Mouse (Mus musculus) neural tube, embryonic 15.5 days (tissue): ENCODE data around the gene Gm20388. TPM values are rescaled to one million over a fixed set of nuclear protein-coding genes. Genes with fewer than 3 reads are reported as not detected.

Source experiments
- ATAC-seq: fragments of 200-750 bp; cut with Nextera tagmentation; 2 replicates; pipeline ENCODE4 v1.8.0; 2017; ENCODE audit warnings: mild to moderate bottlenecking, moderate TSS enrichment, moderate library complexity; ENCODE audit not compliant: low FRiP score
- H3K27ac ChIP-seq: fragments of 300-500 bp; sonication (generic); replicated peaks from 2 replicates; pipeline ENCODE4 v1.5.1; 2015; ENCODE audit warnings: mild to moderate bottlenecking, inconsistent platforms
- H3K27me3 ChIP-seq: fragments of 300-500 bp; sonication (generic); replicated peaks from 2 replicates; pipeline ENCODE4 v1.6.1; 2015; ENCODE audit warnings: inconsistent platforms
- H3K36me3 ChIP-seq: fragments of 300-500 bp; sonication (generic); 2 replicates; pipeline ENCODE4 v1.6.1; 2015; ENCODE audit warnings: inconsistent platforms
- H3K4me1 ChIP-seq: fragments of 300-500 bp; sonication (generic); 2 replicates; pipeline ENCODE4 v1.6.1; 2015; ENCODE audit warnings: inconsistent platforms
- H3K4me2 ChIP-seq: fragments of 300-500 bp; sonication (generic); 2 replicates; pipeline ENCODE4 v1.6.1; 2015; ENCODE audit warnings: inconsistent platforms, mild to moderate bottlenecking, moderate library complexity
- H3K4me3 ChIP-seq: fragments of 300-500 bp; sonication (generic); replicated peaks from 2 replicates; pipeline ENCODE4 v1.5.1; 2015; ENCODE audit warnings: mild to moderate bottlenecking, inconsistent platforms
- H3K9ac ChIP-seq: fragments of 300-500 bp; sonication (generic); replicated peaks from 2 replicates; pipeline ENCODE4 v1.6.1; 2015; ENCODE audit warnings: mild to moderate bottlenecking, inconsistent platforms
- H3K9me3 ChIP-seq: fragments of 300-500 bp; sonication (generic); replicated peaks from 2 replicates; pipeline ENCODE4 v1.6.1; 2016; ENCODE audit warnings: inconsistent platforms
- WGBS: fragments of 180-500 bp; shearing (Covaris S2); methylation state at CpG from one replicate; pipeline ENCODE4 v1.1.7; 2015; ENCODE audit warnings: mixed read lengths; 5-methylcytosine and 5-hydroxymethylcytosine counted together
- polyA plus RNA-seq: library from polyadenylated mRNA; unstranded; fragments of >200 nt; fragmentation: Nextera tagmentation; extraction: Ambion mirVana; gene quantifications from 2 replicates; pipeline ENCODE4 v1.2.1, GENCODE M21; 2015

Gm20388 gene
- polyA plus RNA-seq, 1 experiment from 2014 or later: not detected

GRCm38 (mm10) chr8:122576648-122577022 is 2666.0 kb downstream of the Gm20388 start, which contains the start of gene Aprt:
Gene Aprt, minus strand, starts transcription at chr8:122576909.
- ATAC-seq: peak; percentile 93
- Histone ChIP-seq H3K4me1 (peaks cover 32% of the 10 kb centered on the region), H3K4me2 (peak within 1 kb of the TSS; percentile 72), H3K27ac (peak within 1 kb of the TSS; percentile 81), H3K27me3 (no peaks in the 10 kb centered on the region), H3K9me3 (no peaks in the 10 kb centered on the region), H3K36me3 (peaks cover 10% of the 10 kb centered on the region; the same call in 1 of the 2 replicates), H3K4me3 (peak within 1 kb of the TSS; percentile 60), H3K9ac (peak within 1 kb of the TSS; percentile 81)
- under 1% methylated on average over 39 of the region's 39 CpGs for WGBS

GRCm38 (mm10) chr8:122577116-122577515 is 2666.5 kb downstream of the Gm20388 start:
- Histone ChIP-seq H3K4me1 (peaks cover 32% of the 10 kb centered on the region), H3K4me3 (peak overlapping the region; percentile 60), H3K9ac (peak overlapping the region; percentile 81), H3K36me3 (peaks cover 6% of the 10 kb centered on the region; the same call in 1 of the 2 replicates), H3K27ac (peak overlapping the region; percentile 81), H3K4me2 (peak overlapping the region; percentile 72), H3K9me3 (no peaks in the 10 kb centered on the region), H3K27me3 (no peaks in the 10 kb centered on the region)
- WGBS: 44% methylated on average over 10 of the region's 10 CpGs
- ATAC-seq: peak; percentile 37; the same call in 1 of the 2 replicates

- Histone ChIP-seq H3K9ac (no peak overlapping the region), H3K4me3 (no peak overlapping the region), H3K36me3 (no peaks in the 10 kb centered on the region), H3K27me3 (0 out of 2 replicates have a peak, but pooled peaks cover 2% of the 10 kb centered on the region), H3K4me1 (peaks cover 32% of the 10 kb centered on the region), H3K9me3 (no peaks in the 10 kb centered on the region), H3K27ac (no peak overlapping the region), H3K4me2 (no peak overlapping the region)
- 27% methylated on average over 7 of the region's 7 CpGs for WGBS
- ATAC-seq: no peak
Observed at GRCm38 (mm10) chr8:122579196-122579595, 2668.6 kb downstream of the Gm20388 start.

- Histone ChIP-seq H3K27me3 (0 out of 2 replicates have a peak, but pooled peaks cover 2% of the 10 kb centered on the region), H3K36me3 (no peaks in the 10 kb centered on the region), H3K9me3 (no peaks in the 10 kb centered on the region), H3K4me1 (peaks cover 21% of the 10 kb centered on the region), H3K4me3 (no peak overlapping the region), H3K9ac (no peak overlapping the region), H3K4me2 (no peak overlapping the region), H3K27ac (no peak overlapping the region)
- no peak for ATAC-seq
- WGBS: 67% methylated on average over 13 of the region's 15 CpGs
Observed at GRCm38 (mm10) chr8:122580926-122581325, 2670.3 kb downstream of the Gm20388 start.

- Histone ChIP-seq H3K4me2 (no peak overlapping the region), H3K27me3 (0 out of 2 replicates have a peak, but pooled peaks cover 2% of the 10 kb centered on the region), H3K9me3 (no peaks in the 10 kb centered on the region), H3K27ac (no peak overlapping the region), H3K4me3 (no peak overlapping the region), H3K9ac (no peak overlapping the region), H3K36me3 (no peaks in the 10 kb centered on the region), H3K4me1 (peaks cover 10% of the 10 kb centered on the region; the same call in 1 of the 2 replicates)
- WGBS: 83% methylated on average over 9 of the region's 9 CpGs
- no peak for ATAC-seq
Observed at GRCm38 (mm10) chr8:122584981-122585380, 2674.3 kb downstream of the Gm20388 start.

GRCm38 (mm10) chr8:122585411-122585891 is 2674.8 kb downstream of the Gm20388 start:
- Histone ChIP-seq H3K4me1 (peaks cover 10% of the 10 kb centered on the region; the same call in 1 of the 2 replicates), H3K4me3 (no peak overlapping the region), H3K27me3 (0 out of 2 replicates have a peak, but pooled peaks cover 2% of the 10 kb centered on the region), H3K9me3 (no peaks in the 10 kb centered on the region), H3K9ac (no peak overlapping the region), H3K4me2 (no peak overlapping the region), H3K36me3 (no peaks in the 10 kb centered on the region), H3K27ac (no peak overlapping the region)
- 73% methylated on average over 14 of the region's 14 CpGs for WGBS
- ATAC-seq: no peak

GRCm38 (mm10) chr8:122586171-122586570 is 2675.5 kb downstream of the Gm20388 start:
- Histone ChIP-seq H3K9ac (no peak overlapping the region), H3K27me3 (0 out of 2 replicates have a peak, but pooled peaks cover 2% of the 10 kb centered on the region), H3K9me3 (no peaks in the 10 kb centered on the region), H3K27ac (no peak overlapping the region), H3K4me2 (no peak overlapping the region), H3K4me1 (peaks cover 10% of the 10 kb centered on the region; the same call in 1 of the 2 replicates), H3K4me3 (no peak overlapping the region), H3K36me3 (no peaks in the 10 kb centered on the region)
- 28% methylated on average over 7 of the region's 7 CpGs for WGBS
- no peak for ATAC-seq

GRCm38 (mm10) chr8:122586749-122587148 is 2676.1 kb downstream of the Gm20388 start:
- no peaks in the 10 kb centered on the region for H3K36me3 ChIP-seq
- no peak overlapping the region for H3K4me3 ChIP-seq
- H3K9me3 ChIP-seq: no peaks in the 10 kb centered on the region
- H3K27ac ChIP-seq: no peak overlapping the region
- no peak overlapping the region for H3K9ac ChIP-seq
- H3K4me2 ChIP-seq: no peak overlapping the region
- ATAC-seq: no peak
- WGBS: 82% methylated on average over 10 of the region's 10 CpGs
- peaks cover 10% of the 10 kb centered on the region; the same call in 1 of the 2 replicates for H3K4me1 ChIP-seq
- H3K27me3 ChIP-seq: 0 out of 2 replicates have a peak, but pooled peaks cover 2% of the 10 kb centered on the region

- Histone ChIP-seq H3K27ac (no peak overlapping the region), H3K36me3 (no peaks in the 10 kb centered on the region), H3K4me3 (no peak overlapping the region), H3K4me2 (no peak overlapping the region), H3K9ac (no peak overlapping the region), H3K27me3 (no peaks in the 10 kb centered on the region), H3K9me3 (no peaks in the 10 kb centered on the region), H3K4me1 (peaks cover 9% of the 10 kb centered on the region; the same call in 1 of the 2 replicates)
- no peak for ATAC-seq
- WGBS: 53% methylated on average over 12 of the region's 12 CpGs
Observed at GRCm38 (mm10) chr8:122593240-122593639, 2682.6 kb downstream of the Gm20388 start.

- no peak overlapping the region for H3K4me3 ChIP-seq
- H3K27ac ChIP-seq: no peak overlapping the region
- H3K27me3 ChIP-seq: no peaks in the 10 kb centered on the region
- 0 out of 2 replicates have a peak overlapping the region, but pooled peaks have one; percentile 2 for H3K9ac ChIP-seq
- 61% methylated on average over 19 of the region's 19 CpGs for WGBS
- no peak overlapping the region for H3K4me2 ChIP-seq
- no peaks in the 10 kb centered on the region for H3K9me3 ChIP-seq
- no peak for ATAC-seq
- no peaks in the 10 kb centered on the region for H3K36me3 ChIP-seq
- peaks cover 9% of the 10 kb centered on the region; the same call in 1 of the 2 replicates for H3K4me1 ChIP-seq
Observed at GRCm38 (mm10) chr8:122593783-122594507, 2683.3 kb downstream of the Gm20388 start.

- 59% methylated on average over 4 of the region's 4 CpGs for WGBS
- Histone ChIP-seq H3K9me3 (no peaks in the 10 kb centered on the region), H3K4me3 (no peak overlapping the region), H3K4me2 (no peak overlapping the region), H3K9ac (no peak overlapping the region), H3K4me1 (peaks cover 9% of the 10 kb centered on the region; the same call in 1 of the 2 replicates), H3K27ac (no peak overlapping the region), H3K27me3 (no peaks in the 10 kb centered on the region), H3K36me3 (no peaks in the 10 kb centered on the region)
- no peak for ATAC-seq
Observed at GRCm38 (mm10) chr8:122596031-122596430, 2685.4 kb downstream of the Gm20388 start.

GRCm38 (mm10) chr8:122600666-122601065 is 2690.0 kb downstream of the Gm20388 start:
- 85% methylated on average over 9 of the region's 9 CpGs for WGBS
- ATAC-seq: no peak

More at GRCm38 (mm10) chr8:122600666-122601065, 2690.0 kb downstream of the Gm20388 start:
- Histone ChIP-seq H3K9me3 (no peaks in the 10 kb centered on the region), H3K9ac (no peak overlapping the region), H3K27ac (no peak overlapping the region), H3K4me3 (no peak overlapping the region), H3K4me2 (no peak overlapping the region), H3K4me1 (no peaks in the 10 kb centered on the region), H3K27me3 (no peaks in the 10 kb centered on the region), H3K36me3 (no peaks in the 10 kb centered on the region)
